Mouse (Mus musculus): ENCODE measurements around the gene Apopt1. TPM values are rescaled to one million over a fixed set of nuclear protein-coding genes. Genes with fewer than 3 reads are reported as not detected.
"Not testable (repeated sequence)": the region's sequence is repeated elsewhere in the genome, so short reads cannot be mapped to it uniquely, and the experiment has no call there.

The Apopt1 gene
- polyA plus RNA-seq, 1 experiment from 2014 or later: 47.9 TPM

GRCm38 (mm10) chr12:111718656-111719055 lies 5.6 kb downstream of the Apopt1 start:
- Histone ChIP-seq H3K4me2 (no peak overlapping the region), H3K36me3 (peaks cover 9% of the 10 kb centered on the region; the same call in 1 of the 2 replicates), H3K4me1 (peaks cover 13% of the 10 kb centered on the region), H3K27me3 (no peaks in the 10 kb centered on the region), H3K27ac (no peak overlapping the region), H3K9me3 (no peaks in the 10 kb centered on the region), H3K9ac (no peak overlapping the region), H3K4me3 (no peak overlapping the region)
- no peak for ATAC-seq (ENCODE audit: borderline replicate concordance, extremely low read depth, low FRiP score, low TSS enrichment)
- WGBS: 63% methylated on average over 8 of the region's 8 CpGs

DNA sequence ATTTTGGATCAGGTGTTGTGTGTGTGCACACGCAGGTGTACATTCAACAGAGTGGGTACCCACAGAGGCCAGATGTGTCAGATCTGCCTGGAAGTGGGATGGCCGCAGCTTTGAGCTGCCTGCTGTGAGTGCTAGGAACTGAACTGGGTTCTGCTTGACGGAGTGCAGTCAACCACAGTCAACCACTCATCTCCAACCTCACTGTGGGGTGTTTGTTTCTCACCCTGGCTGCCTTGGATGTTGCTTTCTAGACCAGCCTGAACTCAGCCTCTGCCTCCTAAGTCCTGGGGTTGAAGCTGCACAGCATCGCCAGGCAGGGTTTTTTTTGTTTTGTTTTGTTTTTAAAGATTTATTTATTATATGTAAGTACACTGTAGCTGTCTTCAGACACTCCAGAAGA lies 7.2 kb downstream of the Apopt1 start:
- H3K27me3 ChIP-seq: no peaks in the 10 kb centered on the region
- H3K36me3 ChIP-seq: peaks cover 17% of the 10 kb centered on the region; the same call in 1 of the 2 replicates
- H3K4me2 ChIP-seq: no peak overlapping the region
- no peak overlapping the region for H3K4me3 ChIP-seq
- no peaks in the 10 kb centered on the region for H3K4me1 ChIP-seq
- WGBS: 86% methylated on average over 4 of the region's 4 CpGs
- no peak overlapping the region for H3K27ac ChIP-seq
- H3K9me3 ChIP-seq: no peaks in the 10 kb centered on the region
- no peak overlapping the region for H3K9ac ChIP-seq
- ATAC-seq (ENCODE audit: borderline replicate concordance, extremely low read depth, low FRiP score, low TSS enrichment): no peak

GRCm38 (mm10) chr12:111722654-111723053 lies 9.6 kb downstream of the Apopt1 start:
- Histone ChIP-seq H3K36me3 (peaks cover 17% of the 10 kb centered on the region; the same call in 1 of the 2 replicates), H3K9me3 (no peaks in the 10 kb centered on the region), H3K4me1 (no peaks in the 10 kb centered on the region), H3K4me3 (no peak overlapping the region), H3K4me2 (no peak overlapping the region), H3K27me3 (no peaks in the 10 kb centered on the region), H3K9ac (no peak overlapping the region), H3K27ac (no peak overlapping the region)
- 70% methylated on average over 9 of the region's 9 CpGs for WGBS
- ATAC-seq (ENCODE audit: borderline replicate concordance, extremely low read depth, low FRiP score, low TSS enrichment): no peak

DNA sequence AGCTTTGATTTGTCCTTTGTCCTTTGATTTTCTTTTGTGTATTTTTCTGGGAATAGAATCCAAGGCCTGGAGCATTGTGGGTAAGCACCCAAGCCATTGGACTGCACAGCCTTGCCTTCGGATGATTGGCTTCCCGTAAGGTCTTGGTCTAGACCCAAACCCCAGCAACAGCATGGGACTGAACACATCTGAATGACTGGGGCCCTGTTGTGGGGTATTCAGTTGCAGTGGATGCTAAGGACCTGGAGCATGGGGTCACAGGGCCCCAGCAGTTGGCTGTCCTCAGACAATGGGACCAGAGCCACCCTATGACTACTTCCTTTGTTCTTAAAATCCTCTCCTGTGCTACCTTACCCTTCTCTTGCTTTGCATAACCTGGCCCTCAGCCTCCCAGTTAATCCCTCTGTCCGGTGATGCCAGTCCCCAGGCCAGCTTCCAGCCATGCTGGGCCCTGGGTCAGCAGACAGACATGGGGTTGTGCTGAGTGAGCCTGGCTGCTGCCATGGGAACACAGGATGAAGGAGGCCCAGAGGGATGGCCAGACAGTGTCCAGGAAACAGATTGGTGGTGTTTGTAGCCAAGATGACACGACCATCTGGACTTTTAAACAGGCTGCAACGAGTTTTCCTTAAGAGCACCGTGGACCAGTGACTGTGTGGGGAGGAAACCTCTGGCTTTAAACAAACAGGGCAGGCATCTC lies 11.7 kb downstream of the Apopt1 start:
- ATAC-seq (ENCODE audit: borderline replicate concordance, extremely low read depth, low FRiP score, low TSS enrichment): no peak
- Histone ChIP-seq H3K4me1 (no peaks in the 10 kb centered on the region), H3K27me3 (no peaks in the 10 kb centered on the region), H3K4me3 (no peak overlapping the region), H3K9ac (no peak overlapping the region), H3K36me3 (peaks cover 20% of the 10 kb centered on the region; the same call in 1 of the 2 replicates), H3K9me3 (no peaks in the 10 kb centered on the region), H3K27ac (no peak overlapping the region), H3K4me2 (no peak overlapping the region)
- WGBS: 65% methylated on average over 6 of the region's 6 CpGs

- Histone ChIP-seq H3K4me3 (no peak overlapping the region), H3K4me1 (no peaks in the 10 kb centered on the region), H3K27me3 (no peaks in the 10 kb centered on the region), H3K27ac (no peak overlapping the region), H3K9ac (no peak overlapping the region), H3K9me3 (no peaks in the 10 kb centered on the region), H3K36me3 (peaks cover 20% of the 10 kb centered on the region; the same call in 1 of the 2 replicates), H3K4me2 (no peak overlapping the region)
- 68% methylated on average over 12 of the region's 12 CpGs for WGBS
- ATAC-seq (ENCODE audit: borderline replicate concordance, extremely low read depth, low FRiP score, low TSS enrichment): no peak
Observed at GRCm38 (mm10) chr12:111725338-111726121, 12.5 kb downstream of the Apopt1 start.

DNA sequence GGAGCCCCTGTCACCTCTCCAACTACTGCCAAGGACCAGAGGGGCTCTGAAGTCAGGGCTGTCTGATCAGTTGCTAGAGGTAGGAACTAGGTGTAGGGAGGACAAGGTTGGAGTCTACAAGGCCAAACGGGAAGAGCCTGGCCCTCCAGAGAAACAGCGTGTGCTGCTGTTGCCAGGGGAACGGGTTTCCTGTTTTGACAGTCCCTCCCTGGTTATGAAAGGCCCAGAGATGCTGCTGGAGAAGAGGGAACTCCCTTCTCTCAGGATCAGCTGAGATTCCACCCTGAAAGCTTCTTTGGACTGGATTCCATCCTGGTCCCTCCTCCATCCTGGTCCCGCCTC lies 13.0 kb downstream of the Apopt1 start:
- Histone ChIP-seq H3K4me1 (no peaks in the 10 kb centered on the region), H3K27me3 (no peaks in the 10 kb centered on the region), H3K4me3 (no peak overlapping the region), H3K9ac (no peak overlapping the region), H3K36me3 (peaks cover 20% of the 10 kb centered on the region; the same call in 1 of the 2 replicates), H3K27ac (no peak overlapping the region), H3K4me2 (no peak overlapping the region), H3K9me3 (no peaks in the 10 kb centered on the region)
- no peak for ATAC-seq (ENCODE audit: borderline replicate concordance, extremely low read depth, low FRiP score, low TSS enrichment)
- WGBS: 51% methylated on average over 4 of the region's 4 CpGs

DNA sequence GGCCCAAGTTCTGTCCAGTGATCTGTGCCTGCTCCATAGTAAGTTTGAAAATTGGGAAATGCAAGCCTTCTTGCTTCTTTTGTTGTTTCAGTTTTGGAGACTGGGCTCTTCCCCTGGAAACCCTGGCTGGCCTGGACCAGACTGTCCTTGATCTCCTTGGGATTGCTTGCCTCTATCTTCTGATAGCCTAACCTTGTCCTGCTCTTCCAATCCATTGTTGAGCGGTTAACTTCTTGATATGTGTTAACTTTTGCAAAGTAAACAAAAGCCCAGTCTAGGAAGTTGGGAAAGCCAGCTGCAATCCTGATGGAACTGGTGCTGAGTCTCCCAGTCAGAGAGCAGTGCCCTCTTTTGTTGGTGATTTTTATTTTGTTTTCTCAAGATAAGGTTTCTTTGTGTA lies 14.9 kb downstream of the Apopt1 start:
- H3K36me3 ChIP-seq: peaks cover 27% of the 10 kb centered on the region
- WGBS: 58% methylated on average over 1 of the region's 1 CpGs
- no peak overlapping the region for H3K4me3 ChIP-seq
- H3K27ac ChIP-seq: no peak overlapping the region
- H3K4me2 ChIP-seq: no peak overlapping the region
- H3K9ac ChIP-seq: no peak overlapping the region
- no peak for ATAC-seq (ENCODE audit: borderline replicate concordance, extremely low read depth, low FRiP score, low TSS enrichment)
- H3K4me1 ChIP-seq: no peaks in the 10 kb centered on the region
- no peaks in the 10 kb centered on the region for H3K27me3 ChIP-seq
- no peaks in the 10 kb centered on the region for H3K9me3 ChIP-seq

- Histone ChIP-seq H3K4me1 (no peaks in the 10 kb centered on the region), H3K4me3 (no peak overlapping the region), H3K4me2 (peak overlapping the region; percentile 25), H3K27ac (no peak overlapping the region), H3K36me3 (peaks cover 15% of the 10 kb centered on the region; the same call in 1 of the 2 replicates), H3K9ac (no peak overlapping the region), H3K9me3 (no peaks in the 10 kb centered on the region), H3K27me3 (no peaks in the 10 kb centered on the region)
- ATAC-seq (ENCODE audit: borderline replicate concordance, extremely low read depth, low FRiP score, low TSS enrichment): peak; percentile 87
- WGBS: 28% methylated on average over 30 of the region's 30 CpGs
Observed at GRCm38 (mm10) chr12:111731822-111732807, 19.1 kb downstream of the Apopt1 start.

GRCm38 (mm10) chr12:111732921-111733320 lies 19.9 kb downstream of the Apopt1 start:
- WGBS: 53% methylated on average over 5 of the region's 5 CpGs
- Histone ChIP-seq H3K9me3 (no peaks in the 10 kb centered on the region), H3K27me3 (no peaks in the 10 kb centered on the region), H3K4me2 (no peak overlapping the region), H3K4me3 (no peak overlapping the region), H3K4me1 (no peaks in the 10 kb centered on the region), H3K9ac (no peak overlapping the region), H3K27ac (no peak overlapping the region), H3K36me3 (peaks cover 12% of the 10 kb centered on the region; the same call in 1 of the 2 replicates)
- ATAC-seq (ENCODE audit: borderline replicate concordance, extremely low read depth, low FRiP score, low TSS enrichment): 0 out of 2 replicates have a peak, but pooled peaks have one; percentile 20

DNA sequence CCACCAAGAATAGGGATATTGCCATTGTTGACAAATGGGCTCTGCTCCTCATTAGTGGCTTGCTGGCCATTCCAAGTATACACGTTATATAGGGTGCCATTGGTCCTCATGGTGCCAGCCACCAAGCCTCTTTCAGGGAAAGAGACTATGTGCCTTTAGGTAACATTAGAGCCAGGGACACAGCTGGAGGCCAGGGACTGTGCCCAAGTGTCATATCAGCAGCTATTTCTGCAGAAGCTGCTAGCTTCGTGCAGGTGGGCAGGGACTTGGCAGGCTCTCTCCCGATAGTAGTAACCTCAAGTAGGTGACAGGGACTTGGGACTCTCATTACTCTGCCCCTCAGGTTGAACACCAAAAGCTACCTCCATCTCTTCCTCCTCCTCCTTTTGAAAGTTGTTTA lies 21.9 kb downstream of the Apopt1 start:
- Histone ChIP-seq H3K9ac (no peak overlapping the region), H3K36me3 (peaks cover 7% of the 10 kb centered on the region; the same call in 1 of the 2 replicates), H3K9me3 (no peaks in the 10 kb centered on the region), H3K4me1 (no peaks in the 10 kb centered on the region), H3K4me3 (no peak overlapping the region), H3K4me2 (no peak overlapping the region), H3K27me3 (no peaks in the 10 kb centered on the region), H3K27ac (no peak overlapping the region)
- 79% methylated on average over 3 of the region's 3 CpGs for WGBS
- ATAC-seq (ENCODE audit: borderline replicate concordance, extremely low read depth, low FRiP score, low TSS enrichment): no peak

GRCm38 (mm10) chr12:111736676-111737075 lies 23.6 kb downstream of the Apopt1 start:
- not testable (repeated sequence) for H3K36me3 ChIP-seq; H3K27ac ChIP-seq; H3K9ac ChIP-seq; H3K4me1 ChIP-seq; H3K4me3 ChIP-seq; H3K27me3 ChIP-seq; ATAC-seq (ENCODE audit: borderline replicate concordance, extremely low read depth, low FRiP score, low TSS enrichment); H3K9me3 ChIP-seq; H3K4me2 ChIP-seq
- WGBS: 82% methylated on average over 8 of the region's 8 CpGs
